Mouse (Mus musculus): ENCODE results near the gene Ano10.

DNA sequence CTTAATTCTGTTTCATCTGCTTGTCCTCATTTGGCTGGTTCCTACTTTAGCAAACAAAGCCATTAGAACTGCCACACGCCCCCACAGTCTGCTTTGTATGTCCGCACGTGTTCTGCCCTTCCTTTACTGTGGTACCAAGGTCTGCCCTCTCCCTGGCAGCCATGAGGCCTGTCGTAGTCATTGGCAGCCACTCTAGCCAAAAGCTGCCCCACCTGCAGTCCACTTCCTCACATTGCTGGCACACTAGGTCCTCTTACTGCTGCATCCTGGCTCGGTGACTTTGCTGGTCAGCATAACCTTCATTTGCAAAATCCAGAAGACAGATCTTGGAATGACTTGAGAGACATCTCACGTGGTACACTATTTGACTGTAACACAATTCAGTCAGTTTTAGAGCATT is 124.3 kb downstream of the Ano10 start:
- no peak for TF ChIP-seq POLR2A (IDR thresholded peaks at IDR 0.05; ENCODE audit: low read depth, low read length)
- TF ChIP-seq CTCF (IDR thresholded peaks at IDR 0.05; ENCODE audit: borderline replicate concordance, insufficient read depth, low read length) = no peak

Data from embryonic fibroblast, embryonic 13.5 days (primary cell).